Mouse (Mus musculus): Measurements from ENCODE around the gene Agpat4.

- no peak for TF ChIP-seq POLR2A (IDR thresholded peaks at IDR 0.05; ENCODE audit: borderline replicate concordance, insufficient read depth, low read length)
- no peak for TF ChIP-seq CTCF (IDR thresholded peaks at IDR 0.05; ENCODE audit: borderline replicate concordance, insufficient read depth, low read depth, low read length)
Measured at GRCm38 (mm10) chr17:12104690-12105089, 13.8 kb upstream of the Agpat4 start.

Measured in cerebellum, adult 2 months (tissue).